Mouse (Mus musculus) limb, embryonic 11.5 days (tissue): Measurements from ENCODE around the gene Sp4. TPM values are rescaled to one million over a fixed set of nuclear protein-coding genes. Genes with fewer than 3 reads are reported as not detected.

Experiments used
- ATAC-seq: fragments of 200-750 bp; cut with Nextera tagmentation; 2 replicates; pipeline ENCODE4 v1.8.0; 2017; ENCODE audit warnings: low read depth; ENCODE audit not compliant: insufficient number of reproducible peaks, low FRiP score, low TSS enrichment
- DNase-seq: peaks from one replicate; pipeline ENCODE4 v3.0.0-alpha.2; 2015; ENCODE audit warnings: low spot score
- H3K27ac ChIP-seq: fragments of 300-500 bp; sonication (generic); replicated peaks from 2 replicates; pipeline ENCODE4 v1.5.1; 2014; ENCODE audit warnings: low read depth, mild to moderate bottlenecking, low read length
- H3K27me3 ChIP-seq: fragments of 300-500 bp; sonication (generic); 2 replicates; pipeline ENCODE4 v1.6.1; 2014; ENCODE audit warnings: mild to moderate bottlenecking, low read length, mixed read lengths; ENCODE audit not compliant: control insufficient read depth, insufficient read depth
- H3K36me3 ChIP-seq: fragments of 300-500 bp; sonication (generic); 2 replicates; pipeline ENCODE4 v1.6.1; 2014; ENCODE audit warnings: mild to moderate bottlenecking, low read length, moderate library complexity, mixed read lengths; ENCODE audit not compliant: control insufficient read depth, insufficient read depth
- H3K4me1 ChIP-seq: fragments of 300-500 bp; sonication (generic); 2 replicates; pipeline ENCODE4 v1.6.1; 2014; ENCODE audit warnings: low read length, mixed read lengths; ENCODE audit not compliant: control insufficient read depth, insufficient read depth
- H3K4me2 ChIP-seq: fragments of 300-500 bp; sonication (generic); 2 replicates; pipeline ENCODE4 v1.6.1; 2014; ENCODE audit warnings: low read depth, mild to moderate bottlenecking, moderate library complexity; ENCODE audit not compliant: severe bottlenecking
- H3K4me3 ChIP-seq: fragments of 300-500 bp; sonication (generic); 2 replicates; pipeline ENCODE4 v1.5.1; 2014; ENCODE audit warnings: low read depth, low read length
- H3K9ac ChIP-seq: fragments of 300-500 bp; sonication (generic); 2 replicates; pipeline ENCODE4 v1.6.1; 2014; ENCODE audit warnings: mild to moderate bottlenecking, low read length
- H3K9me3 ChIP-seq: fragments of 300-500 bp; sonication (generic); 2 replicates; pipeline ENCODE4 v1.6.1; 2016; ENCODE audit warnings: low read length; ENCODE audit not compliant: control insufficient read depth
- WGBS: fragments of 180-500 bp; shearing (Covaris S2); extraction: QIAGEN DNeasy Blood & Tissue Kit; methylation state at CpG from one replicate; pipeline ENCODE4 v1.1.7; 2014; 5-methylcytosine and 5-hydroxymethylcytosine counted together
- polyA plus RNA-seq: library from polyadenylated mRNA; unstranded; fragments of >200 nt; fragmentation: Nextera tagmentation; extraction: Ambion mirVana; gene quantifications from 2 replicates; pipeline ENCODE4 v1.2.1, GENCODE M21; 2014

The Sp4 gene
- polyA plus RNA-seq, 1 experiment from 2014 or later: 20.7 TPM

DNA sequence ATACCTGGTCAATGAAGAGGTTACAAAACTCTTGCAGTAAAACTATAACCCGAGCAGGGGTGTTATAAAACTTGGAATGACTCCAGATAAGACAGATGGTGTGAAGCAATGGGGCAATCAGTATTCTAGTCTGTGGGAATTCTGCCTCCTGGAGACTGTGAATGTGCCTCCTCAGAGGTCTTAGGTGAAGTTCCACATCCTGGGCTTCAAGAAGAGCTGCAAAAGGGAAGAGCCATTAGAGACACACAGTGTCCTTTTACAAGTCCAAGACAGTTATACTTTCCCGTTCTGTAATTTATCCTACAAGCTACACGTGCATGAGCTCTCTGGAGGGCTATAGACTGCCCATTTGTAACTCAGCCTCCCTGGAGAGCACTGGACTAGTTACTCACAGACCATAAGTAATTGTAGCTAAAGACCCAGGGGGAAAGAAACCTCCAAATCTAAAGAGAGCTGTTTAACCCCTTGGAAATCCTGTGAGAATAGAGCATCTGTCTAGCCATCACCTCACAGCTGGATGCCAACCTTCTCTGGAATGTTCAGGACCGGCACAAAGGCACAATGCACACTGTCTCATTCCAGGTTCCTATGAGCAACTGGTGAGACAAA is 114.3 kb downstream of the Sp4 start:
- WGBS: 25% methylated on average over 4 of the region's 4 CpGs
- Histone ChIP-seq H3K27me3 (no peaks in the 10 kb centered on the region), H3K4me1 (0 out of 2 replicates have a peak, but pooled peaks cover 3% of the 10 kb centered on the region), H3K27ac (no peak overlapping the region), H3K9me3 (no peaks in the 10 kb centered on the region), H3K9ac (no peak overlapping the region), H3K4me3 (no peak overlapping the region), H3K4me2 (no peak overlapping the region), H3K36me3 (no peaks in the 10 kb centered on the region)
- DNase-seq: no peak
- 0 out of 2 replicates have a peak, but pooled peaks have one; percentile 23 for ATAC-seq

DNA sequence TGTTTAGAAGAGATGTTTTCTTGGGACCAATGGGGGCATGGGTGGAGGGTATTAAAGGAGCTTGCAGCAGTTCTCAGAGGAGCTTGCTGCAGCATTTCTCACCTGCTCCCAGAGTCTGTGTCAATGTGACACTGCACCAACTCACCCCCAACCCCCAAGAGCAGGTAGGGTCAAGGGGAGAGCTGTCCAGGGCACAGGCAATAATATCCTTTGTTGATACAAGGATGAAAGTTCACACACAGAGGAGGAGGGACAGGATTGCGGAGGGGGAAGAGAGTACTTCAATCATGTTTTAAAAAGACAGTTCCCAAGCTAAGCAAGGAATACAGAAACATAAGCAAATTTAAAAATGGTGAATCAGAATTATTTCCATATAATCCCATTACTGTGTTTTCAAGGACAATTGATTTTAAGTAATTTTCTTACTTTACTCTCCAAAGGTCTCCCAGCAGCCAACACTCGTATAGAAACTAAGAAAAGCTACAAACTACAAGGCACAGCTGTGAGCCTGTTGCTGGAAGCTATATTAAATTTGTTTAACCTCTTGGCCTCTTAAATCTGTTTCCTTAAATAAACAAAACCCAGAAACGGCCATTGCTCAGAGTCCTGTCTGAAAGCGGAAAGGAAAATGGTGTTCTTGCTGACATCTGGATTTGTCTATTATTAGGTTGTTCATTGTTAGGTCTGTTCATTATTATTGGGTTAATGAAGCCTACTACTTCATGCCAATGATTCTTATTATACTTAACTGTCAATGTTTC is 114.9 kb downstream of the Sp4 start:
- H3K9me3 ChIP-seq: no peaks in the 10 kb centered on the region
- 0 out of 2 replicates have a peak, but pooled peaks cover 3% of the 10 kb centered on the region for H3K4me1 ChIP-seq
- 25% methylated on average over 4 of the region's 4 CpGs for WGBS
- H3K4me3 ChIP-seq: no peak overlapping the region
- DNase-seq (no peak), ATAC-seq (0 out of 2 replicates have a peak, but pooled peaks have one; percentile 10)
- no peaks in the 10 kb centered on the region for H3K36me3 ChIP-seq
- H3K27ac ChIP-seq: no peak overlapping the region
- H3K9ac ChIP-seq: no peak overlapping the region
- H3K27me3 ChIP-seq: no peaks in the 10 kb centered on the region
- H3K4me2 ChIP-seq: no peak overlapping the region

Other genes with a start within 250 kb of the Sp4 start
- gene Dnah11, start 102.4 kb downstream of the Sp4 start, polyA plus RNA-seq: 0.19 and 0.24 TPM in 2 replicates